Mouse (Mus musculus): ENCODE measurements around the gene Apln. TPM values are rescaled to one million over a fixed set of nuclear protein-coding genes. Genes with fewer than 3 reads are reported as not detected.

Apln gene
- polyA plus RNA-seq, 1 experiment from 2014 or later = 8.9 TPM

GRCm38 (mm10) chrX:48046315-48046714 is 11.7 kb upstream of the Apln start:
- no peak overlapping the region for H3K27ac ChIP-seq
- H3K4me2 ChIP-seq (replicated peaks) = no peak overlapping the region
- H3K4me3 ChIP-seq = no peak overlapping the region
- H3K27me3 ChIP-seq = no peaks in the 10 kb centered on the region; the same call in 1 of the 2 replicates
- H3K4me1 ChIP-seq = no peaks in the 10 kb centered on the region
- H3K9ac ChIP-seq = no peak overlapping the region
- no peaks in the 10 kb centered on the region for H3K9me3 ChIP-seq
- ATAC-seq (ENCODE audit: low FRiP score, low read depth) = no peak
- WGBS = 79% methylated on average over 2 of the region's 2 CpGs
- H3K36me3 ChIP-seq = no peaks in the 10 kb centered on the region

GRCm38 (mm10) chrX:48044261-48044660 is 9.6 kb upstream of the Apln start:
- WGBS = 59% methylated on average over 1 of the region's 1 CpGs
- H3K9me3 ChIP-seq = no peaks in the 10 kb centered on the region
- H3K36me3 ChIP-seq = no peaks in the 10 kb centered on the region
- no peaks in the 10 kb centered on the region; the same call in 1 of the 2 replicates for H3K27me3 ChIP-seq
- H3K27ac ChIP-seq = no peak overlapping the region
- H3K4me1 ChIP-seq = no peaks in the 10 kb centered on the region
- H3K4me2 ChIP-seq (replicated peaks) = no peak overlapping the region
- no peak overlapping the region for H3K4me3 ChIP-seq
- H3K9ac ChIP-seq = no peak overlapping the region
- ATAC-seq (ENCODE audit: low FRiP score, low read depth) = no peak

GRCm38 (mm10) chrX:48042748-48043147 is 8.1 kb upstream of the Apln start:
- H3K36me3 ChIP-seq = no peaks in the 10 kb centered on the region
- no peaks in the 10 kb centered on the region for H3K4me1 ChIP-seq
- H3K27ac ChIP-seq = no peak overlapping the region
- H3K9ac ChIP-seq = no peak overlapping the region
- no peak for ATAC-seq (ENCODE audit: low FRiP score, low read depth)
- H3K9me3 ChIP-seq = no peaks in the 10 kb centered on the region
- no peak overlapping the region for H3K4me2 ChIP-seq (replicated peaks)
- H3K27me3 ChIP-seq = no peaks in the 10 kb centered on the region; the same call in 1 of the 2 replicates
- WGBS = 60% methylated on average over 4 of the region's 4 CpGs
- no peak overlapping the region for H3K4me3 ChIP-seq

- Histone ChIP-seq H3K4me1 (no peaks in the 10 kb centered on the region), H3K27ac (no peak overlapping the region), H3K4me3 (no peak overlapping the region), H3K27me3 (peaks cover 2% of the 10 kb centered on the region; the same call in 1 of the 2 replicates), H3K36me3 (no peaks in the 10 kb centered on the region), H3K9ac (no peak overlapping the region), H3K4me2 (replicated peaks) (no peak overlapping the region), H3K9me3 (no peaks in the 10 kb centered on the region)
- 82% methylated on average over 3 of the region's 3 CpGs for WGBS
- no peak for ATAC-seq (ENCODE audit: low FRiP score, low read depth)
Observed at GRCm38 (mm10) chrX:48040379-48040778, 5.7 kb upstream of the Apln start.

- Histone ChIP-seq H3K9ac (peak overlapping the region; percentile 73), H3K4me2 (replicated peaks) (peak overlapping the region; percentile 77), H3K4me1 (0 out of 2 replicates have a peak, but pooled peaks cover 4% of the 10 kb centered on the region), H3K27me3 (peaks cover 6% of the 10 kb centered on the region; the same call in 1 of the 2 replicates), H3K4me3 (peak overlapping the region; percentile 53), H3K27ac (no peak overlapping the region), H3K9me3 (no peaks in the 10 kb centered on the region), H3K36me3 (no peaks in the 10 kb centered on the region)
- WGBS = 31% methylated on average over 11 of the region's 11 CpGs
- peak; percentile 6; the same call in 1 of the 2 replicates for ATAC-seq (ENCODE audit: low FRiP score, low read depth)
Observed at GRCm38 (mm10) chrX:48033766-48034143, 898 bp downstream of the Apln start.

GRCm38 (mm10) chrX:48033024-48033423 is 1.6 kb downstream of the Apln start:
- Histone ChIP-seq H3K27me3 (peaks cover 6% of the 10 kb centered on the region; the same call in 1 of the 2 replicates), H3K4me3 (peak overlapping the region; percentile 53), H3K4me2 (replicated peaks) (peak overlapping the region; percentile 77), H3K27ac (no peak overlapping the region), H3K4me1 (0 out of 2 replicates have a peak, but pooled peaks cover 4% of the 10 kb centered on the region), H3K9ac (no peak overlapping the region), H3K36me3 (no peaks in the 10 kb centered on the region), H3K9me3 (no peaks in the 10 kb centered on the region)
- no peak for ATAC-seq (ENCODE audit: low FRiP score, low read depth)
- 66% methylated on average over 3 of the region's 3 CpGs for WGBS

- H3K4me2 ChIP-seq (replicated peaks) = 0 out of 2 replicates have a peak overlapping the region, but pooled peaks have one; percentile 19
- 0 out of 2 replicates have a peak, but pooled peaks cover 4% of the 10 kb centered on the region for H3K4me1 ChIP-seq
- H3K27ac ChIP-seq = no peak overlapping the region
- 67% methylated on average over 5 of the region's 5 CpGs for whole genome bisulfite sequencing
- H3K9me3 ChIP-seq = no peaks in the 10 kb centered on the region
- ATAC-seq (ENCODE audit: low FRiP score, low read depth) = no peak
- H3K9ac ChIP-seq = no peak overlapping the region
- peaks cover 6% of the 10 kb centered on the region; the same call in 1 of the 2 replicates for H3K27me3 ChIP-seq
- no peaks in the 10 kb centered on the region for H3K36me3 ChIP-seq
- H3K4me3 ChIP-seq = no peak overlapping the region
Observed at GRCm38 (mm10) chrX:48031866-48032265, 2.8 kb downstream of the Apln start.

- Histone ChIP-seq H3K4me3 (no peak overlapping the region), H3K9me3 (no peaks in the 10 kb centered on the region), H3K4me2 (replicated peaks) (no peak overlapping the region), H3K27ac (no peak overlapping the region), H3K4me1 (0 out of 2 replicates have a peak, but pooled peaks cover 4% of the 10 kb centered on the region), H3K36me3 (no peaks in the 10 kb centered on the region), H3K27me3 (peaks cover 4% of the 10 kb centered on the region; the same call in 1 of the 2 replicates), H3K9ac (no peak overlapping the region)
- 66% methylated on average over 3 of the region's 3 CpGs for WGBS
- no peak for ATAC-seq (ENCODE audit: low FRiP score, low read depth)
Observed at GRCm38 (mm10) chrX:48030593-48030992, 4.1 kb downstream of the Apln start.

- H3K4me1 ChIP-seq = no peaks in the 10 kb centered on the region
- no peak overlapping the region for H3K27ac ChIP-seq
- no peaks in the 10 kb centered on the region; the same call in 1 of the 2 replicates for H3K27me3 ChIP-seq
- no peak overlapping the region for H3K4me2 ChIP-seq (replicated peaks)
- ATAC-seq (ENCODE audit: low FRiP score, low read depth) = no peak
- H3K9me3 ChIP-seq = no peaks in the 10 kb centered on the region
- H3K4me3 ChIP-seq = no peak overlapping the region
- H3K36me3 ChIP-seq = no peaks in the 10 kb centered on the region
- no peak overlapping the region for H3K9ac ChIP-seq
- WGBS = 62% methylated on average over 1 of the region's 1 CpGs
Observed at GRCm38 (mm10) chrX:48022811-48023210, 11.8 kb downstream of the Apln start.

- no peak overlapping the region for H3K4me2 ChIP-seq (replicated peaks)
- H3K4me3 ChIP-seq = no peak overlapping the region
- no peaks in the 10 kb centered on the region for H3K9me3 ChIP-seq
- H3K27me3 ChIP-seq = no peaks in the 10 kb centered on the region; the same call in 1 of the 2 replicates
- H3K27ac ChIP-seq = no peak overlapping the region
- 21% methylated on average over 5 of the region's 5 CpGs for WGBS
- no peak overlapping the region for H3K9ac ChIP-seq
- H3K4me1 ChIP-seq = no peaks in the 10 kb centered on the region
- no peaks in the 10 kb centered on the region for H3K36me3 ChIP-seq
- ATAC-seq (ENCODE audit: low FRiP score, low read depth) = no peak
Observed at GRCm38 (mm10) chrX:48019940-48020339, 14.7 kb downstream of the Apln start.

GRCm38 (mm10) chrX:48019359-48019758 is 15.3 kb downstream of the Apln start:
- Histone ChIP-seq H3K9ac (no peak overlapping the region), H3K4me1 (no peaks in the 10 kb centered on the region), H3K4me2 (replicated peaks) (no peak overlapping the region), H3K4me3 (no peak overlapping the region), H3K27ac (no peak overlapping the region), H3K9me3 (no peaks in the 10 kb centered on the region), H3K27me3 (no peaks in the 10 kb centered on the region; the same call in 1 of the 2 replicates), H3K36me3 (no peaks in the 10 kb centered on the region)
- no peak for ATAC-seq (ENCODE audit: low FRiP score, low read depth)
- WGBS = 30% methylated on average over 15 of the region's 15 CpGs

- H3K27ac ChIP-seq = no peak overlapping the region
- ATAC-seq (ENCODE audit: low FRiP score, low read depth) = no peak
- no peak overlapping the region for H3K4me2 ChIP-seq (replicated peaks)
- no peaks in the 10 kb centered on the region for H3K36me3 ChIP-seq
- WGBS = 58% methylated on average over 7 of the region's 7 CpGs
- H3K9me3 ChIP-seq = no peaks in the 10 kb centered on the region
- no peaks in the 10 kb centered on the region; the same call in 1 of the 2 replicates for H3K27me3 ChIP-seq
- H3K4me1 ChIP-seq = no peaks in the 10 kb centered on the region
- no peak overlapping the region for H3K9ac ChIP-seq
- no peak overlapping the region for H3K4me3 ChIP-seq
Observed at GRCm38 (mm10) chrX:48016906-48017601, 17.6 kb downstream of the Apln start.
